Mouse (Mus musculus): Measurements from ENCODE around the gene Serpina11.

DNA sequence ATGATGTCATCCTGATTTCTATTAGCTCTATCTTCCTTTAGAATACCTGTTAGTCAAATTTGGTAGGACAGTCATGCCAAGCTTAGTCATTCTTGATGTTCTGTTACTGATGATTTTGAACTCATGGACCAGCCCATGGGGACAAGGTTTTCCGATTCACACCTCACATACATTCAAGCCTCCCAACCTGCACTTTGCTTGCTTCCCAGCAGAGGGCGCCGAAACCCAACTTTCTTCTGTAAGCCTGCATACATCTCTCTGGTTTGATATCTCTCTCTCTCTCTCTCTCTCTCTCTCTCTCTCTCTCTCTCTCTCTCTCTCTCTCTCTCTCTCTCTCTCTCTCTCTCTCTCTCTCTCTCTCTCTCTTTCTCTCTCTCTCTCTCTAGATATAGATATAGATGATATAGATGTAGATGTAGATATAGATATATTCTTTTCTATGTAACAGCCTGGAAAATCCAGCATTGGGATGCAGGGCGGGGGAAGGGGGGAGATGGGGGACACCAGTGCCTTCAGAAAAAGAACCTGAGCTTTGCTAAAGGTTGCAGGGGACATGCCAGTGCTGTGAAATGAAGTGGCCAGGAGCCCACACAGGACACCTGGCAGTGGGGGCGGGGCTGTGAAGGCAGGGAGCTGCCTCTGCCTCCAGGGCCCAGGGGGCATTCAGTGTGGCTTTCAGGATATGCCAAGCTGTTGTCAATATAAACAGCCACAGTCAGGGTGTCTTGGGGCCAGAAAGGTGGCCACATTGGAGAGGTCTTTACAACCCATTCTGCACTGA, 5.7 kb upstream of the Serpina11 start:
- TF ChIP-seq TCF12 (IDR thresholded peaks at IDR 0.05; ENCODE audit: insufficient read depth, poor library complexity, severe bottlenecking) (no peak), MYOG (IDR thresholded peaks at IDR 0.05; ENCODE audit: control insufficient read depth in 1 of 3, insufficient read depth in 1 of 3, insufficient read length in 2 of 3, low read depth in 2 of 3) (no peak), POLR2A (IDR thresholded peaks at IDR 0.05; ENCODE audit: insufficient read length, low read depth) (no peak), TCF3 (IDR thresholded peaks at IDR 0.05; ENCODE audit: insufficient read length, low read depth) (no peak), USF1 (IDR thresholded peaks at IDR 0.05; ENCODE audit: low read depth) (no peak), MAX (IDR thresholded peaks at IDR 0.05; ENCODE audit: low read depth) (no peak), CEBPB (IDR thresholded peaks at IDR 0.05; ENCODE audit: insufficient read depth, poor library complexity, severe bottlenecking) (no peak)

All from myocyte (in vitro differentiated cells).